Mouse (Mus musculus): ENCODE data around the gene Ep300. TPM values are rescaled to one million over a fixed set of nuclear protein-coding genes. Genes with fewer than 3 reads are reported as not detected.

Ep300 gene
- polyA plus RNA-seq, 1 experiment from 2014 or later = 28.5 TPM

DNA sequence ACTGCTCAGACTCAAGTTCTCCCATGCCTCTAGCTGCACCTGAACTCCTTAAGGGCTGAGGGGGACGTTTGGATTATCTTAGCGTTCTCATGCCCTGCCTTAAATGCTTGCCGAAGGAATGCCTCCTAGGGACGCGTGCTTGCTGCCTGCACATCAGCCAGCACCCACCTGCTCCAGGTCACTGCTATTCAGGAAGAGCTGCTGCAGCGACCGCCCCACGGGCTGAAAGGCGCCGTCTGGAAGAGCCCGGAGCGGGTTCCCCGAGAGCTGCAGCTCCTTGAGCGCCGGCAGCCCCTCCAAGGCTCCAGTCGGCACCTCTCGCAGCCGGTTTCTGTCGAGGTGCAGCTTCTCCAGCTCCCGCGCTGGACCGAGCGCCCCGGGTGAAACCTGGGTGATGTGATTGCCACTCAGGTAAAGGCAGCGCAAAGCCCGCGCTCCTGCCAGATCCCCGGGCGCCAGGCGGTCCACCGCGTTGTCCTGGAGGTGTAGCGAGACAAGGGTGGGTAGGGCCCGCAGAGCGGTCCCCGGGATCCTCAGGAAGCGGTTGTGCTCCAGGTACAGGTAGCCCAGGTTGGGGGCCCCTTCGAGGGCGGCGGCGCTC lies 108.3 kb downstream of the Ep300 start:
- DNase-seq = peak; percentile 52
- Histone ChIP-seq H3K27ac (replicated peaks; ENCODE audit: low read depth, low read length) (peak overlapping the region; percentile 54), H3K4me2 (ENCODE audit: low read length) (peak overlapping the region; percentile 79), H3K27me3 (ENCODE audit: control insufficient read depth, insufficient read depth, low read length) (peaks cover 29% of the 10 kb centered on the region), H3K9me3 (ENCODE audit: control insufficient read depth, low read length) (no peaks in the 10 kb centered on the region), H3K4me1 (ENCODE audit: control insufficient read depth, insufficient read depth, low read length) (peaks cover 11% of the 10 kb centered on the region), H3K4me3 (replicated peaks; ENCODE audit: low read depth, low read length) (peak overlapping the region; percentile 54), H3K9ac (replicated peaks; ENCODE audit: low read length) (peak overlapping the region; percentile 56), H3K36me3 (ENCODE audit: control insufficient read depth, insufficient read depth, low read length) (peaks cover 8% of the 10 kb centered on the region)
- 3% methylated on average over 41 of the region's 41 CpGs for WGBS
- ATAC-seq (ENCODE audit: low FRiP score, low TSS enrichment) = no peak

- peak overlapping the region; percentile 79 for H3K4me2 ChIP-seq (ENCODE audit: low read length)
- H3K27me3 ChIP-seq (ENCODE audit: control insufficient read depth, insufficient read depth, low read length) = peaks cover 29% of the 10 kb centered on the region
- peak overlapping the region; percentile 54 for H3K27ac ChIP-seq (replicated peaks; ENCODE audit: low read depth, low read length)
- peak overlapping the region; percentile 54 for H3K4me3 ChIP-seq (replicated peaks; ENCODE audit: low read depth, low read length)
- DNase-seq = peak; percentile 90
- ATAC-seq (ENCODE audit: low FRiP score, low TSS enrichment) = peak; percentile 84
- peak overlapping the region; percentile 56 for H3K9ac ChIP-seq (replicated peaks; ENCODE audit: low read length)
- 0 out of 2 replicates have a peak, but pooled peaks cover 3% of the 10 kb centered on the region for H3K36me3 ChIP-seq (ENCODE audit: control insufficient read depth, insufficient read depth, low read length)
- H3K4me1 ChIP-seq (ENCODE audit: control insufficient read depth, insufficient read depth, low read length) = peaks cover 11% of the 10 kb centered on the region
- H3K9me3 ChIP-seq (ENCODE audit: control insufficient read depth, low read length) = no peaks in the 10 kb centered on the region
- WGBS = under 1% methylated on average over 103 of the region's 107 CpGs
Observed at GRCm38 (mm10) chr15:81693967-81694881, 109.1 kb downstream of the Ep300 start.

DNA sequence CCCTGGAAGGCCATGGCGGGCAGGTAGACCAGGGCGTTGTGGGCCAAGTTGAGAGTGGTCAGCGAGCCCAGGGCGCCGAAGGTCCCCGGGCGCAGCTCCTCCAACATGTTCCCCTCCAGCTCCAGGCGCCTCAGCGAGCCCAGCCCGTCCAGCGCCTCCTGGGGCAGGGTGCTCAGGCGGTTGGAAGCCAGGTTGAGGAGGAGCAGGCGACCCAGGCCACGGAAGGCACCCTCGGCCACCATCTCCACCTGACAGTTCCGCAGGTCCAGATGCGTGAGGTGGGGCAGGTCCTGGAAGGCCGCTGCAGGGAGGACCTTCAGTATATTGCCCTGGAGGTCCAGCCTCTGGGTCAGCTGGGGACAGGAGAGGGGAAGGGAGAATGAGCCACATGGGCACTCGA lies 109.7 kb downstream of the Ep300 start:
- peak overlapping the region; percentile 79 for H3K4me2 ChIP-seq (ENCODE audit: low read length)
- DNase-seq (no peak), ATAC-seq (ENCODE audit: low FRiP score, low TSS enrichment) (no peak)
- H3K27me3 ChIP-seq (ENCODE audit: control insufficient read depth, insufficient read depth, low read length) = peaks cover 29% of the 10 kb centered on the region
- WGBS = 30% methylated on average over 19 of the region's 19 CpGs
- H3K36me3 ChIP-seq (ENCODE audit: control insufficient read depth, insufficient read depth, low read length) = no peaks in the 10 kb centered on the region
- peaks cover 11% of the 10 kb centered on the region for H3K4me1 ChIP-seq (ENCODE audit: control insufficient read depth, insufficient read depth, low read length)
- H3K4me3 ChIP-seq (replicated peaks; ENCODE audit: low read depth, low read length) = peak overlapping the region; percentile 54
- peak overlapping the region; percentile 56 for H3K9ac ChIP-seq (replicated peaks; ENCODE audit: low read length)
- H3K9me3 ChIP-seq (ENCODE audit: control insufficient read depth, low read length) = no peaks in the 10 kb centered on the region
- H3K27ac ChIP-seq (replicated peaks; ENCODE audit: low read depth, low read length) = no peak overlapping the region

DNA sequence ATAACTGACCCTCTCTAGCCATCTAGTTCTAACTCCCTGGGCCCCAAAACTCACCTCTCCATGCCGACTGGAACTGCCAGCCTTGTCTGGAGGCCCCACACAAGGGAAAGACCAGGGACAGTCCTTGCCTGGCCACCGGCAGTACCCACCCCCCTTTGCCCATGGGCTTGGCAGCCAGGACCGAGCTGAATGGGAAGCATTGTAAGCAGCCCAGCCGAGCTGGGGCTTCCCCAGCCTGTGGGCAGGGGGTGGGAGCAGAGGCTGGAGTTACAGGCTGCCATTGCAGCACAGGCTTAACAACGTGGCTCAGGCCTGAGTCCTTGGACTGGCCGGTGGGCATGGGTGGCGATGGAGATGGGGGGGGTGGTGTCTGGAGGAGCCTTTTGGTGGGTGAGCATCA lies 112.0 kb downstream of the Ep300 start, which contains the start of gene Chadl:
Chadl (minus strand) TSS at position 113 of the 400 bp plus-strand sequence.
- H3K27ac ChIP-seq (replicated peaks; ENCODE audit: low read depth, low read length) = no peak within 1 kb of the TSS
- ATAC-seq (ENCODE audit: low FRiP score, low TSS enrichment) = no peak

GRCm38 (mm10) chr15:81697847-81698246 lies 112.7 kb downstream of the Ep300 start:
- 0 out of 2 replicates have a peak, but pooled peaks cover 3% of the 10 kb centered on the region for H3K36me3 ChIP-seq (ENCODE audit: control insufficient read depth, insufficient read depth, low read length)

More for the DNA sequence above, 112.0 kb downstream of the Ep300 start, which contains the start of gene Chadl:
- Histone ChIP-seq H3K4me3 (replicated peaks; ENCODE audit: low read depth, low read length) (no peak within 1 kb of the TSS), H3K4me1 (ENCODE audit: control insufficient read depth, insufficient read depth, low read length) (peaks cover 11% of the 10 kb centered on the region), H3K36me3 (ENCODE audit: control insufficient read depth, insufficient read depth, low read length) (no peaks in the 10 kb centered on the region), H3K9ac (replicated peaks; ENCODE audit: low read length) (no peak within 1 kb of the TSS; the same call in 1 of the 2 replicates), H3K4me2 (ENCODE audit: low read length) (no peak within 1 kb of the TSS), H3K27me3 (ENCODE audit: control insufficient read depth, insufficient read depth, low read length) (peaks cover 21% of the 10 kb centered on the region), H3K9me3 (ENCODE audit: control insufficient read depth, low read length) (no peaks in the 10 kb centered on the region)
- DNase-seq = peak; percentile 55
- WGBS = 57% methylated on average over 7 of the region's 7 CpGs

DNA sequence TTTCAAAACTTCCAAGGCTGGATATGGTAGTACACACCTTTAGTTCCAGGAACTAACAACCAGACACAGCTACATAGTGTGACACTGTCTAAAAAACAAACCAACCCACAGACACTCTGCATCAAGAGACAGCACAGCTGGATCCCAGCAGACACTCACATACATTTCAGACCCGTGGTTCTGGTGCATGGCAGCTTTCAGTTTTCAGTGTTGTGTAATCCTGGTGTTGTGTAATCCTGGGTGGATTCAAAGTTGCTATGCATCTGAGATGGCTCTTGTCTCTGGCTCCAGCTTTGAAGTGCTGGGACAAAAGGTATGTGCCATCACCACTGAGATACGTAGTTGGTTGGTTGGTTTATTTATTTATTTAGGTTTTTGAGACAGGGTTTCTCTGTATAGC lies 113.4 kb downstream of the Ep300 start:
- Histone ChIP-seq H3K9ac (replicated peaks; ENCODE audit: low read length) (no peak overlapping the region), H3K4me3 (replicated peaks; ENCODE audit: low read depth, low read length) (no peak overlapping the region), H3K27ac (replicated peaks; ENCODE audit: low read depth, low read length) (no peak overlapping the region), H3K4me2 (ENCODE audit: low read length) (no peak overlapping the region), H3K36me3 (ENCODE audit: control insufficient read depth, insufficient read depth, low read length) (peaks cover 8% of the 10 kb centered on the region; the same call in 1 of the 2 replicates), H3K4me1 (ENCODE audit: control insufficient read depth, insufficient read depth, low read length) (peaks cover 5% of the 10 kb centered on the region), H3K9me3 (ENCODE audit: control insufficient read depth, low read length) (no peaks in the 10 kb centered on the region), H3K27me3 (ENCODE audit: control insufficient read depth, insufficient read depth, low read length) (peaks cover 8% of the 10 kb centered on the region; the same call in 1 of the 2 replicates)
- WGBS = 67% methylated on average over 2 of the region's 2 CpGs
- no peak for ATAC-seq (ENCODE audit: low FRiP score, low TSS enrichment)
- no peak for DNase-seq

More at GRCm38 (mm10) chr15:81697847-81698246, 112.7 kb downstream of the Ep300 start:
- H3K9me3 ChIP-seq (ENCODE audit: control insufficient read depth, low read length) = no peaks in the 10 kb centered on the region
- no peak overlapping the region for H3K4me3 ChIP-seq (replicated peaks; ENCODE audit: low read depth, low read length)
- peaks cover 15% of the 10 kb centered on the region for H3K27me3 ChIP-seq (ENCODE audit: control insufficient read depth, insufficient read depth, low read length)
- H3K9ac ChIP-seq (replicated peaks; ENCODE audit: low read length) = no peak overlapping the region
- no peak overlapping the region for H3K27ac ChIP-seq (replicated peaks; ENCODE audit: low read depth, low read length)
- no peak overlapping the region for H3K4me2 ChIP-seq (ENCODE audit: low read length)
- ATAC-seq (ENCODE audit: low FRiP score, low TSS enrichment) = no peak
- H3K4me1 ChIP-seq (ENCODE audit: control insufficient read depth, insufficient read depth, low read length) = peaks cover 11% of the 10 kb centered on the region
- 55% methylated on average over 3 of the region's 3 CpGs for WGBS
- peak; percentile 66 for DNase-seq

GRCm38 (mm10) chr15:81700161-81700560 lies 115.0 kb downstream of the Ep300 start:
- no peak overlapping the region for H3K27ac ChIP-seq (replicated peaks; ENCODE audit: low read depth, low read length)
- no peak overlapping the region for H3K9ac ChIP-seq (replicated peaks; ENCODE audit: low read length)
- H3K4me1 ChIP-seq (ENCODE audit: control insufficient read depth, insufficient read depth, low read length) = no peaks in the 10 kb centered on the region
- peaks cover 24% of the 10 kb centered on the region for H3K36me3 ChIP-seq (ENCODE audit: control insufficient read depth, insufficient read depth, low read length)
- WGBS = 81% methylated on average over 2 of the region's 2 CpGs
- no peaks in the 10 kb centered on the region for H3K27me3 ChIP-seq (ENCODE audit: control insufficient read depth, insufficient read depth, low read length)
- DNase-seq = no peak
- H3K9me3 ChIP-seq (ENCODE audit: control insufficient read depth, low read length) = no peaks in the 10 kb centered on the region
- no peak for ATAC-seq (ENCODE audit: low FRiP score, low TSS enrichment)
- no peak overlapping the region for H3K4me3 ChIP-seq (replicated peaks; ENCODE audit: low read depth, low read length)
- no peak overlapping the region for H3K4me2 ChIP-seq (ENCODE audit: low read length)

DNA sequence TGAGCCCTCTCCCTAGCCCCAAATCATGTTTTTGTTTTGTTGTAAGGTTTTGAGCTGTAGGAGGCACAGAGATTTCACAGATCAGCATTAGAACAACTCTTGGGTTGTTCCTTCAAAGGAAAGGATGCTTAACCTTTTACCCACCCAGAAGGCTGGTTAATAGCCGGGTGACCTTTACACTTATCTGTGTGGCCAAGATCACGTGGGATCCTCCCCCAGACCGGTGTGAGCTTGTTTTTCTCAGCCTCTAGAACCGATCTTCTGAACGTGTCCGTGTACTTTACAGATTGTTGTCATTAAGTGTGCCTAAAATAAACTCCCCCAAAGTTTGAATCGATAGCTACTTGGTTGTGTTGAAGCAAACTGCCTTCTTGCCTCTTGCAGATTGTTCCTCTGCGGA lies 115.5 kb downstream of the Ep300 start:
- H3K4me2 ChIP-seq (ENCODE audit: low read length) = no peak overlapping the region
- no peak overlapping the region for H3K27ac ChIP-seq (replicated peaks; ENCODE audit: low read depth, low read length)
- DNase-seq (no peak), ATAC-seq (ENCODE audit: low FRiP score, low TSS enrichment) (no peak)
- no peak overlapping the region for H3K4me3 ChIP-seq (replicated peaks; ENCODE audit: low read depth, low read length)
- WGBS = 83% methylated on average over 8 of the region's 8 CpGs
- H3K4me1 ChIP-seq (ENCODE audit: control insufficient read depth, insufficient read depth, low read length) = no peaks in the 10 kb centered on the region
- no peak overlapping the region for H3K9ac ChIP-seq (replicated peaks; ENCODE audit: low read length)
- H3K36me3 ChIP-seq (ENCODE audit: control insufficient read depth, insufficient read depth, low read length) = peaks cover 29% of the 10 kb centered on the region
- H3K9me3 ChIP-seq (ENCODE audit: control insufficient read depth, low read length) = no peaks in the 10 kb centered on the region
- no peaks in the 10 kb centered on the region for H3K27me3 ChIP-seq (ENCODE audit: control insufficient read depth, insufficient read depth, low read length)
